Mouse (Mus musculus) embryonic facial prominence, embryonic 10.5 days (tissue): ENCODE measurements around the gene Dyrk4. TPM values are rescaled to one million over a fixed set of nuclear protein-coding genes. Genes with fewer than 3 reads are reported as not detected.

ENCODE experiments used
- DNase-seq: peaks from one replicate; pipeline ENCODE4 v3.0.0-alpha.2; 2017; ENCODE audit warnings: low spot score
- H3K27ac ChIP-seq: fragments of 300-500 bp; sonication (generic); replicated peaks from 2 replicates; pipeline ENCODE4 v1.5.1; 2016; ENCODE audit warnings: mild to moderate bottlenecking
- H3K27me3 ChIP-seq: fragments of 300-500 bp; sonication (generic); replicated peaks from 2 replicates; pipeline ENCODE4 v1.6.1; 2016; ENCODE audit warnings: low read depth, mild to moderate bottlenecking; ENCODE audit not compliant: poor library complexity, severe bottlenecking
- H3K36me3 ChIP-seq: fragments of 300-500 bp; sonication (generic); replicated peaks from 2 replicates; pipeline ENCODE4 v1.6.1; 2016; ENCODE audit warnings: mild to moderate bottlenecking, moderate library complexity
- H3K4me1 ChIP-seq: fragments of 300-500 bp; sonication (generic); 2 replicates; pipeline ENCODE4 v1.6.1; 2016
- H3K4me3 ChIP-seq: fragments of 300-500 bp; sonication (generic); 2 replicates; pipeline ENCODE4 v1.5.1; 2016; ENCODE audit warnings: mild to moderate bottlenecking, moderate library complexity
- H3K9me3 ChIP-seq: fragments of 300-500 bp; sonication (generic); 2 replicates; pipeline ENCODE4 v1.6.1; 2016; ENCODE audit warnings: mild to moderate bottlenecking
- WGBS: fragments of 180-500 bp; shearing (Covaris S2); methylation state at CpG from one replicate; pipeline ENCODE4 v1.1.7; 2016; 5-methylcytosine and 5-hydroxymethylcytosine counted together
- polyA plus RNA-seq: library from polyadenylated mRNA; unstranded; fragments of >200 nt; fragmentation: Nextera tagmentation; extraction: Ambion mirVana; gene quantifications from 2 replicates; pipeline ENCODE4 v1.2.1, GENCODE M21; 2016

Gene Dyrk4
- polyA plus RNA-seq, 1 experiment from 2014 or later, result not detected

DNA sequence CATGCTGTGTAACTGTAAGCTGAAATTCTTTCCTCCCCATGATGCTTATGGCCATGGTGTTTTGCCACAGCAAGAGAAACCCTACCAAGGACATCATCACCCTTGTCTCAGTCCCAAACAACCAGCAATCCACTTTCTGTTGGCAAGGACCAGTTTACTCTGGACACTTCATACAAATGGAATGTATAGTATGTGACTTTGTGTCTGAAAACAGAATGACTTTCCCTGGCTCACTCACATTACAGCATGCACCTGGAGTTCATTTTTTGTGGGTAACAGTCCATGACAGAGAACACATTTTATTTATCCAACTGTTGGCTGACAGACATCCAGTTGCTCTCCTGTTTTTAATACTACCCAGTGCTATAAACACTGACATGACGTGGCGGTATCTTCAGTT, 11.3 kb upstream of the Dyrk4 start:
- H3K36me3 ChIP-seq, result peaks cover 76% of the 10 kb centered on the region
- no peak overlapping the region for H3K27ac ChIP-seq
- H3K4me3 ChIP-seq, result no peak overlapping the region
- 90% methylated on average over 2 of the region's 2 CpGs for WGBS
- no peaks in the 10 kb centered on the region for H3K27me3 ChIP-seq
- H3K9me3 ChIP-seq, result no peaks in the 10 kb centered on the region
- DNase-seq, result no peak
- H3K4me1 ChIP-seq, result peaks cover 7% of the 10 kb centered on the region

DNA sequence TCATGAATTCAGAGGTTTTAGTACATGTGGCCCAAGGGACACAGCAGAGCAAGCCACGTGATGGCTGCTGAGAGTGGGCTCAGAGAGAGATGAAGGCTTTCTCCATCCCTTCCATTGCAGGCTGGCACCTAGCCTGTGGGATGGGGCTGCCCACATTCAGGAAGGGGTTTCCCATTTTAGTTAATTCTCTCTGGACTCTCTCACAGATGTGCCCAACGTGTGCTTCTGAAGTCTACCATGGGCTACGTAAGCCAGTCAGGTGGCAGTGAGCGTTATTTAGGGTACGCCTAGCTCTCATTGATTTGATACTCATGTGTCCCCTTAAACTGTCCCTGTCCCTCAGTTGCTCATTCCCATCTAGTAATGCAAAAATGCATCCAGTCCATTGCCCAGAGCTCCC, 6.7 kb downstream of the Dyrk4 start:
- H3K4me3 ChIP-seq, result no peak overlapping the region
- WGBS, result 82% methylated on average over 5 of the region's 5 CpGs
- H3K27me3 ChIP-seq, result no peaks in the 10 kb centered on the region
- no peak overlapping the region for H3K27ac ChIP-seq
- DNase-seq, result no peak
- no peaks in the 10 kb centered on the region for H3K4me1 ChIP-seq
- no peaks in the 10 kb centered on the region for H3K36me3 ChIP-seq
- H3K9me3 ChIP-seq, result no peaks in the 10 kb centered on the region

DNA sequence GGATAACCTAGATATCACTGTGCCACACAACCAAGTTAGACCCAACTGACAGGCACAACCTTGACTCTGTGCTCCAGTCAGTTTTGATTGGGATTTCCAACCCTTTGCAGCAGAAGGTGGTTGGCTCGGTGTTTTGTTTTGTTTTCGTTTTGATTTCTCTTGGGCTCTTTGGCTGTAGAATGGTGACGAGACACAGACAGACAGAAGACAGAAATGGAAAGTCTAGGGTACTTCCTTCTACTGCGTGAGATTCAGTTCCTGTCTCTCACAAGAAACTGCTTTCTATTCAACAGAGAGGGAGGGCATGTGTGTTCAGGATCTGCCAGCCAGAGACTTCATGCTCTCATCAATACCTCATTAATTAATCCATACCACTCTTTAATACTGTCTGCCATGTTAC, 10.9 kb downstream of the Dyrk4 start:
- H3K9me3 ChIP-seq, result no peaks in the 10 kb centered on the region
- H3K4me3 ChIP-seq, result no peak overlapping the region
- no peak for DNase-seq
- WGBS, result 80% methylated on average over 4 of the region's 4 CpGs
- no peak overlapping the region for H3K27ac ChIP-seq
- H3K27me3 ChIP-seq, result no peaks in the 10 kb centered on the region
- no peaks in the 10 kb centered on the region for H3K36me3 ChIP-seq
- H3K4me1 ChIP-seq, result peaks cover 3% of the 10 kb centered on the region; the same call in 1 of the 2 replicates

DNA sequence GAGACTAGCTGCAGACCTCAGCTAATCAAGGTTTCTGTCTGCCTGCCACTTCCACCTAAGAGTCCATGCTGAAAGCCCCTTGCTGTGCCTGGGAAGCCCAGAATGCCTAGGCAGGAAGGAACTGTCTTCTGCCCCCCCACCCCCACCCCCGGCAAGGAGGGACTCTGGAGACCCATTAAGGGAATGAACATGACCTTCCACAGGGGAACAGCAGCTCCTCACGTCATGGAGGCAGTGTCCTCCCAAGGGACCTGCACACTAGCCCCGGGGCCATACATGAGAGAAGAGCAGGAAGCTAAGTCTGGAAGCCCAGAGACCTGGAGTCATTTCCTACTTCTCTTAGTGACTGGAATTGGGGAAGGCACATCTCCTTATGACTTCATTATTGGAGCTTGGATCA, 13.8 kb downstream of the Dyrk4 start:
- no peak overlapping the region for H3K4me3 ChIP-seq
- 64% methylated on average over 3 of the region's 3 CpGs for WGBS
- DNase-seq, result peak; percentile 11

DNA sequence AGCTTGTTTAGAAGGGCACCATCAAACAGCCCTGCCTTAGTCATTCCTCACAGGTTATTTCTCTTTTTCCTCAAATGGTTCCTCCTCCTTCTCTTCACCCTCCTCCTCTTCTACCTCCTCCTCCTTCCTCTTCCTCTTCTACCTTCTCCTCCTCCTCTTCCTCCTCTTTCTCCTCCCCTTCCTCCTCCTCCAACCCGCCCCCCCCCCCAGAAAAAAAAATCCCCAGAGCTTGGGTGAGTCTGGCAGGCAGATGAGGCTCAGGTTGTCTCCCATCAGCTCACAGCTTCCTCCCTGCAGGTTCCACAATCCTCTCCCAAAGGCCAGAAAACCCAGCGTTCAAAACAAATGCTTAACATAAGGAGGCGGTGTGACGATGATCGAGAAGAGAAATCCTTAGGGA, 14.3 kb downstream of the Dyrk4 start:
- DNase-seq, result no peak
- WGBS, result 76% methylated on average over 4 of the region's 5 CpGs
- Histone ChIP-seq H3K27ac (no peak overlapping the region), H3K27me3 (no peaks in the 10 kb centered on the region), H3K4me3 (no peak overlapping the region), H3K9me3 (no peaks in the 10 kb centered on the region), H3K4me1 (peaks cover 3% of the 10 kb centered on the region; the same call in 1 of the 2 replicates), H3K36me3 (no peaks in the 10 kb centered on the region)

More for the DNA sequence above, 13.8 kb downstream of the Dyrk4 start:
- H3K27ac ChIP-seq, result no peak overlapping the region
- peaks cover 3% of the 10 kb centered on the region; the same call in 1 of the 2 replicates for H3K4me1 ChIP-seq
- H3K9me3 ChIP-seq, result no peaks in the 10 kb centered on the region
- no peaks in the 10 kb centered on the region for H3K27me3 ChIP-seq
- H3K36me3 ChIP-seq, result no peaks in the 10 kb centered on the region

DNA sequence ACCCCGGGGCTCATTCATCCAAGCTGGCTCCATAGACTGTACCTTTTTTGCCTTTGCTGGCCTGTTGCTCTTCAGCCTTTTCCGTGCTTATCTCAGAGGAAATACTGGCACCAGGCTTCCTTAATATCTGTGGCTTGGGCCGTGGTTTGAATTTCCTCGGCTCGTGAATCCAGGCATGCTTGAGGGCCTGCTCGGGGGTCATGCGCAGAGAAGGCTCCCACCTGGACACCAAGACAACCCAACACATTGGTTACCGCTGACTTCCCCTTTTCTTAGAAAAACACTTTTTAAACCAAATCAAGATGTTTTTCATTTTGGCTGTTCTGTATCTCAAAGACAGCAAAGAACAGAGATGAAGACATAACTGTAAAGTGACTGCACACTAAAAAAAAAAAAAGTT, 44.5 kb downstream of the Dyrk4 start:
- Histone ChIP-seq H3K27ac (no peak overlapping the region), H3K4me1 (no peaks in the 10 kb centered on the region), H3K36me3 (no peaks in the 10 kb centered on the region), H3K9me3 (no peaks in the 10 kb centered on the region), H3K27me3 (no peaks in the 10 kb centered on the region), H3K4me3 (no peak overlapping the region)
- 84% methylated on average over 8 of the region's 8 CpGs for WGBS
- no peak for DNase-seq

DNA sequence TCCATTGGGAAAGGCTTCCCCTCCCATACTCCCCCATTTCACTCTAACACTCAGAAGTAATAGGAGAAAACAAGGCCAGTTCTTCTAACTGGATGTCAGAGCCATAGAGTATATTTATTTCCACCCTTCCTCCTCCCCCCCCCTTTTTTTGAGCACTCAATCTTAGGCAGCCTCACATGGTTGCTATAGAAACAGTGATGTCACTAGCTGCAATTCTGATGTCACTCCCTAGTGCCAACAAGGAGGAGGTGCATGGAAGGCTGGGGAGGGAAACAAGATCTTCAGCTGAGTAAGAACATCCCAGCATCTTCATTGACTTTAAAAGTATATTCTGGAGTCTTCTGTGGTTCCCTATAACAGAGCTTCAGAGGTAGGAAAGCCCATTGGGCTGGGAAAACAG, 68.8 kb downstream of the Dyrk4 start, which contains the start of gene Akap3:
Gene Akap3, plus strand, starts transcription at position 218 of the 400 bp plus-strand sequence.
- Histone ChIP-seq H3K9me3 (no peaks in the 10 kb centered on the region), H3K27me3 (0 out of 2 replicates have a peak, but pooled peaks cover 4% of the 10 kb centered on the region), H3K4me1 (peaks cover 8% of the 10 kb centered on the region), H3K4me3 (no peak within 1 kb of the TSS), H3K27ac (no peak within 1 kb of the TSS), H3K36me3 (no peaks in the 10 kb centered on the region)
- DNase-seq, result no peak

DNA sequence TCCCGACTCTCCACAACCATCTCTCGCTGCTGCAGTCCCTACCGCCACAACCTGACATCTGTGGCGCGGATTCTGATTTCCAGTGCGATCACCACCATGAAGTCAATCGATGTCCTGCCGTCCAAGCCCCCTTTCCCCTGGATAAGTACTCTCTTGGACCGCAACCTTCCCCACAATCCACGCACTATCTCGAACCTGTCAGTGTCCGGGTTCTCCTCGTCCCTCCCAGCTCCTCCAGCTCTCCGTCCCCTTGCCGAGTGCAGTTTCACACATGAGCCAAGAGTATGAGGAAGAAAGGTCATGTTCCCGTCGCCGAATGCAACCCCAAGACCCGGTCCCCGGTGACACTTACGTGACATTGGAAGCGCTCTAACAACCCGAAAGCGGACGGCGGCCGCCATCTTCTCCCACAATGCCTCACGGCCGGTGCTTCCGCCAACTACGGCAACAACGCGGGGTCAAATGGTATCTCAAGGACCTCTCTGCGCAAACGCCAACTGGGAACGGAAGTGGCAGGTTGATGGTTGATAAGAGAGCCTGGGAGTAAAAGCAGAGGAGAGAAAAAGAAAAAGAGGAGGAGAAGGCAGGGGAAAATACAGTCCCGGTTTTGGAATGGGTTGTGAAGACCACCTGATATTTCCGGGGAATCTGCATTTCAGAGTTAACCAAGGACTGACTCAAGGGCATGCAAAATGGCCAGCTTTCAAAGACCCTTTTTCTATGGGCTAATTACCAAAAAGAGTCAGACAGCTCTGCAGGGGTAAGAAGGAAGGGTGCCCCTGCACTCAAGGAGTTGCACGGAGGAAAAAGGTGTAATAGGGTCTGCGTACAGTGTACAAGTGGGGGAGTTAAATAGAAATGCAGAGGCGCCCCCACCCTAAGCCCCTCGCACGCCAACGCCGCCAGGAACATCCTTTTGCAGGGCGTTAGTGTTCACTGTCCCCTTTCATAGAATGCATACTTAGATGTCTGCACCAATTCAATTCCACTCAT, 72.6 kb downstream of the Dyrk4 start, which contains the start of gene Ndufa9:
Gene Ndufa9, minus strand, starts transcription at position 425 of the 993 bp plus-strand sequence.
- H3K27ac ChIP-seq, result peak within 1 kb of the TSS; percentile 85
- WGBS, result 7% methylated on average over 46 of the region's 46 CpGs
- peaks cover 9% of the 10 kb centered on the region for H3K36me3 ChIP-seq
- H3K4me1 ChIP-seq, result peaks cover 13% of the 10 kb centered on the region
- DNase-seq, result peak; percentile 93
- H3K4me3 ChIP-seq, result peak within 1 kb of the TSS; percentile 96
- no peaks in the 10 kb centered on the region for H3K9me3 ChIP-seq
- 0 out of 2 replicates have a peak, but pooled peaks cover 4% of the 10 kb centered on the region for H3K27me3 ChIP-seq

DNA sequence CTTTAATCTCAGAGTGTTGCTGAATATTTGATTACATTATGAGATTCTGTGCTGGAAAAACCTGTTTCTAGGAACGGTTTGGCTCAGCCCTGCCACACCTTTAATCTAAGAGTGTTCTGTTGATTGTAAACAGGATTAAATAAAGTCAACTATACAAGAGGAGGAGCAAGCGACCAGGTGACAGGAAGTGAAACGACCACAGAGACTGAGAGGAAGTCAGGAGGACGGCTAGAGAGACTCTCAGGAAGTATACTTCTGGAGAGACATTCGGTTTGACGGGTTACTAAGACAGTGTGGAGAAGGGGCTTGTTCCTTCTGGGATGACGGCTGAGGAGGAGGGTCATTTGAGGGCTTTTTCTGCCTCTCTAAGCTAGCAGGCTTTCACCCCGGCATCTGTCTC, 85.0 kb downstream of the Dyrk4 start:
- WGBS, result 85% methylated on average over 8 of the region's 8 CpGs

More for the DNA sequence above, 85.0 kb downstream of the Dyrk4 start:
- Histone ChIP-seq H3K27ac (no peak overlapping the region), H3K9me3 (no peaks in the 10 kb centered on the region), H3K36me3 (peaks cover 99% of the 10 kb centered on the region), H3K27me3 (no peaks in the 10 kb centered on the region), H3K4me3 (no peak overlapping the region), H3K4me1 (no peaks in the 10 kb centered on the region)
- no peak for DNase-seq

Other genes with a start within 250 kb of the Dyrk4 start
- gene Kcna6, start 181.2 kb downstream of the Dyrk4 start, polyA plus RNA-seq, result 6.7 and 8.1 TPM in 2 replicates
- 192 and 195 TPM in 2 replicates for gene Ndufa9, start 72.7 kb downstream of the Dyrk4 start, polyA plus RNA-seq
- gene Akap3, start 68.7 kb downstream of the Dyrk4 start, polyA plus RNA-seq, result 0.06 and 0.09 TPM in 2 replicates
- gene Rad51ap1, start 17.7 kb upstream of the Dyrk4 start, polyA plus RNA-seq, result 76.9 and 79.3 TPM in 2 replicates
- gene D6Wsu163e, start 18.1 kb upstream of the Dyrk4 start, polyA plus RNA-seq, result 11.0 and 13.1 TPM in 2 replicates
- 0.02 TPM in 1 of 2 replicates, not detected in the other for gene Fgf6, start 93.7 kb upstream of the Dyrk4 start, polyA plus RNA-seq
- 0.08 and 0.16 TPM in 2 replicates for gene Fgf23, start 151.1 kb upstream of the Dyrk4 start, polyA plus RNA-seq
- 5.7 and 7.2 TPM in 2 replicates for gene Tigar, start 187.7 kb upstream of the Dyrk4 start, polyA plus RNA-seq
- gene Ccnd2, start 230.4 kb upstream of the Dyrk4 start, polyA plus RNA-seq, result 1,002 and 1,039 TPM in 2 replicates